Mouse (Mus musculus): ENCODE results near the gene Tsga13. TPM values are rescaled to one million over a fixed set of nuclear protein-coding genes. Genes with fewer than 3 reads are reported as not detected.

The Tsga13 gene
- under 1 TPM; 0.43 to 0.75 TPM for total RNA-seq (2021)

DNA sequence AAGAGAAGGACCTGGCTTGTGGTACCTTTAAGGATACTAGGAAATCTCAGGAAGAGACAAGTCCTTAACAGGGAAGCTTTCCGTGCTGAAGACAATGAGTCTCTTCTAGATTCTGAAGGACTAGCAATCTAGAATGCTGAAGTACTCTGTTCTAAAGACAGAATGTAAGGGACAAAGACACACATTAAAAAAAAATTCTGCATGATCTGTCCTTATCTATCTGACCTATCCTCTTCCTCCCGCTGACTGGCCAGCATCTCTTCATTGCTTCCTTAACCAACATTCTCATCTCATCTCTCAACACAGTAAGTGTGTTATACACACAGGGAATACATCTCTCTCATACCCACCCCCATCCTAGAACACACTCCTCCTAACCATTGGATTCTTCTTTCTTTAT lies at the start of gene Tsga13:
TSS of gene Tsga13 (minus strand) at position 101 of the 400 bp plus-strand sequence.
- DNase-seq (ENCODE audit: extremely low spot score in 1 of 2, low spot score in 2 of 2), result no peak
- intact Hi-C loops (cut with DNase I), result no loop called here

- DNase-seq (ENCODE audit: extremely low spot score in 1 of 2, low spot score in 2 of 2), result peak in 1 of 2 experiments; percentile 40
- intact Hi-C loops (cut with DNase I), result no loop called here
These were observed 43.6 kb upstream of the Tsga13 start, which contains the start of gene Klf14 for GRCm38 (mm10) chr6:30958736-30959540. Gene Klf14 (minus strand): TSS chr6:30959078.

DNA sequence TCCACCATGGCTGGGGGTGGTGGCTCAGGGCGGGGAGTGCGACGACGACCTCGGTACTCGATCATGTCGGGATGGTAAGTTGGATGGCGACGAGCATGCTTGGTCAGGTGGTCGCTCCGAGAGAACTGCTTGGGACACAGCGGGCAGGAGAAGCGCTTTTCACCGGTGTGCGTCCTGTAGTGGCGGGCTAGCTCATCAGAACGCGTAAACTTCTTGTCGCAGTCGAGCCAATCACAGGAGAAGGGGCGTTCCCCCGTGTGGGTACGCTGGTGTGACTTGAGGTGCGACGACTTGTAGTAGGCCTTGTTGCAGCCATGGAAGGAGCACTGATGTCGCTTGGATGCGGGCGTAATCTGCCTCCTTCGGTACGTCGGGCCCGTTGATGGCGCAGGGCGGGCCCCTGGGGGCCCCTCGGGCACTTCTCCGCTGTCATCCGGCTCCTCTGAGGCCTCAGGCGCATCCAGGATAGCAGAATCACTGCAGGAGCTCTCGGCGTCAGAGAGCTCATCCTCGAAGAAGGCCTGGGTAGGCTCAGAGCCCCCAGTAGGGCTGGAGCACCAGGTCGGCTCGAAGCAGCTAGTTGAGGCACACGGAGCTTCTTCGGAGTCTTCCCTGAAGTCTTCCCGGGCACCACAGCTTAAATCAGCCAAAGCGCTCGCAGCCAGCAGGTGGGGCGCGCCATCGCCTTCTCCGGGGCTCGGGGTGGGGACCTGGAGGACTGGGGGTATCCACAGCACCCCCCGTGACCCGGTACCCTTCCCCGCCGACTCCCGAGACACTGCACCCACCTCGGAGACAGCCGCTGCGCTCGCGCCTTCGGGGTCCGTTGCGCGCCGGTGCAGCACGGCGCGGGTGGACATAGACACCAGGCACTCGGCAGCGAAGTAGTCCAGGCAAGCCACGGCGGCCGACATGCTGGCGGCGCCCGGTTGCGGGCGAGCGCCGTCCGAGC lies 42.7 kb upstream of the Tsga13 start:
- intact Hi-C loops (cut with DNase I), result no loop called here

GRCm38 (mm10) chr6:30939264-30939663 lies 23.9 kb upstream of the Tsga13 start:
- DNase-seq (ENCODE audit: extremely low spot score in 1 of 2, low spot score in 2 of 2), result no peak
- intact Hi-C loops (cut with DNase I), result no loop called here

More for the DNA sequence above, 42.7 kb upstream of the Tsga13 start:
- DNase-seq (ENCODE audit: extremely low spot score in 1 of 2, low spot score in 2 of 2), result peak in 1 of 2 experiments; percentile 44

GRCm38 (mm10) chr6:30922821-30923220 lies 7.4 kb upstream of the Tsga13 start:
- intact Hi-C loops (cut with DNase I), result no loop called here
- DNase-seq (ENCODE audit: extremely low spot score in 1 of 2, low spot score in 2 of 2), result no peak

- DNase-seq (ENCODE audit: extremely low spot score in 1 of 2, low spot score in 2 of 2), result no peak
- intact Hi-C loops (cut with DNase I), result no loop called here
These were observed 6.5 kb upstream of the Tsga13 start for GRCm38 (mm10) chr6:30921826-30922225.

DNA sequence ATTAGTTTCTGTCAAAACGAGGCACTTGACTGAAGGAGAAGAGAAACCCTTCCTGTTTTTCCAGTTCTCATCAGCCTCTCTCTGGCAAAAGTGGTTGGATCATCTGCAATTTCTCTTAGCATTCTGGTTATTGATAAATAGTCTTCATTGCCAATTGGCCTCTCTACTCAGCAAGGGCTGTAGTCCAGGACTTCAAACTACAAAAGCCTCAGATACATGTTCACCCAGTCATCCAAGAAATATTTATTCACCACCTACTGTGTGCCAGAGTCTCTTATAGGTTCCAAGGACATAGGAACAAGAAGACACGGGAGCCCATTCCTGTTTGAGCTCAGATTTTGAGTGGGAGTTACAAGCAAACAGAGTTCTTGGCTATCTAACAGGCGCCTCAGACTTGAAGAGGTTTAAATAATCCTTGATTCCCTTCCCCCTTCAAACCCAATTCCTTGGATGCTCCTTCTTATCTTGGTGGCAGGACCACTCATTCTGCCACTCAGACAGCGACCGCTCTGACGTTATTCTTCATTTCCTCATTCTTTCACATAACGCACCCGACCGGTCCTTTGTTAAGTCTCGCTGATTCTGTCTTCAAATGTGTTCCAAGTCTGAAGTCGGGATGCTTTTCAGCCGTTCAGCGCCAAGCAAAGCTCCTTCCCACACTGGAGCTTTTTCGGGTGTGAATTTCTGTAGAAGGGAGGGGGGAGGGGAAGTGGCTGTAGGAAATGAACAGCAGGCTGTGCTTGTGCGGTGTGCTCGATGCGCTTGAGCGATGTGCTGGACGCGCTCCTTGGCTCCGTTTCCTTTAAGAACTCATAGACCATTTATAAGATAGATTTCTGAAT lies 5.7 kb upstream of the Tsga13 start:
- intact Hi-C loops (cut with DNase I), result no loop called here
- peak; percentile 35 to 54 for DNase-seq (ENCODE audit: extremely low spot score in 1 of 2, low spot score in 2 of 2)

- intact Hi-C loops (cut with DNase I), result no loop called here
- DNase-seq (ENCODE audit: extremely low spot score in 1 of 2, low spot score in 2 of 2), result peak in 1 of 2 experiments; percentile 21
These were observed 7.4 kb downstream of the Tsga13 start for GRCm38 (mm10) chr6:30907970-30908369.

GRCm38 (mm10) chr6:30904911-30905310 lies 10.5 kb downstream of the Tsga13 start:
- DNase-seq (ENCODE audit: extremely low spot score in 1 of 2, low spot score in 2 of 2), result no peak
- intact Hi-C loops (cut with DNase I), result no loop called here

GRCm38 (mm10) chr6:30904033-30904432 lies 11.3 kb downstream of the Tsga13 start:
- no peak for DNase-seq (ENCODE audit: extremely low spot score in 1 of 2, low spot score in 2 of 2)
- intact Hi-C loops (cut with DNase I), result no loop called here

DNA sequence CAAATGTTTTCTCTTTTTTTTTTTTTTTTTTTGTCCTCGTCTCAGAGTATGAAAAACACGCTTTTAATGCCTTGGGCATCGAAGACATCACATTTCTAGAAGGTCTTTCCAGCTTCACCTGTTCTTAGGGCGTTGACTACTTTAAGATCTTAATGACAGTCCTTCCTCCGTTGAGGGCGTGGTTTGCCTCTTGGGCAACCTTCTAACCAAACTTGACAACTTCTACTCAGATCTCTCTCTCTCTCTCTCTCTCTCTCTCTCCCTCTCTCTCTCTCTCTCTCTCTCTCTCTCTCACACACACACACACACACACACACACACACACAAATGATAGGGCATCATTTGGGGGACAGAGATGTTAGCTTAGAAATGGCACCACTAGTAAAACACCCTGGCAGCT lies 17.9 kb downstream of the Tsga13 start:
- DNase-seq (ENCODE audit: extremely low spot score in 1 of 2, low spot score in 2 of 2), result no peak
- intact Hi-C loops (cut with DNase I), result no loop called here

DNA sequence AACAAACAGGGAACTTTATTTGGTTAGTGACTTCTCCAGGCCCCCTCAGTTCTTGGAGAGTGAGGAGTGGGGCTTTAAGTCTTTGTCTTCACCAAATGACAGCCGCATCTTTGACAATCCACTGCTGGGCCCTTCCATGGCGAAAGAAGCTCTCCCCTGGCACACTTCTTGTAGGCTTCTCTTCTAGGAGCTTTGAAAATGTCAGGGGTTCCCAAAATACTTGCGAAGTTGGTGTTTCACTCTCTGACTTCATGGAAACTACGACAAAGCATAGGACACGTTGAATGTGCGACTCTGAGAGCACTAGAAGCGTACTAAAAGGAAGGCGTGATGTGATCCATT lies 18.4 kb downstream of the Tsga13 start:
- no peak for DNase-seq (ENCODE audit: extremely low spot score in 1 of 2, low spot score in 2 of 2)

DNA sequence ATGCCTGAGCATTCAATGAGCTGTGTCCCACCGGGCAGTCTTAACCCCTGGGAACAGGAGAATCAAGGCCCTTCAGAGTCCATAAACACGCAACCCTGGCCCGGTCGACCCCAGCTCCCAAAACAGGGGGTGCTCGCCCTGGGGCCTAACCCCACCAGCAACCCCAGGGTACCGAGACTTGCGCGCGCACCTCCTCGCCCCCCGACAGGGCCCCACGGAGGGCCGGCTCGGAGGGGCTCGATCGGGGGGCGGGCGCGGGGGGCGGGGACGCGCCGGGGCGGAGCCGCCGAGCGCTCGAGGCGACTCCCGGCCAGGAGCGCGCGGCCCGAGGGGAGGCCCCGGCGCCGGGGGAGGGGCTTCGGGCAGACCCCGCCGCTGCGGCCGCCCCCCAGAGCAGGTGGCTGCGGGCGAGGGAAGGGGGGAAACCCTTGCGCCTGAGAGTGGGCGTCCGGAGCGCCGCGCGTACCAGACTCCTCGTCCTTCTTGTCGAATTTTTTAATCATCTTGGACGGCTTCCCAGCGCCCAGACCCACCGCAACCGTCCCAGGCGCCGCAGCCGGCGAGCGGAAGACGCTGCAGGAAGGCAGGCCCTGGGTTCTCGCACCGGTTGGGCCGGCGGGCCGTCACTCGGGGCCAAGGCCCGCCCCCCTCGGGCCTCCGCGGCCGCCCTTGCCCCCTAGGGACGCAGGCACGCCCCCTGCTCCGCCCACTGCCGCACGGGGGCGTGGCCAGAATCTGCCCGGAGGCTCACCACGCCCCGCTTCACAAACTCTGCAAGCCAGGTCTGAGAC lies 19.0 kb downstream of the Tsga13 start, which contains the start of gene Copg2:
TSS of gene Copg2 (minus strand) at position 600 of the 791 bp plus-strand sequence.
- intact Hi-C loops (cut with DNase I), result no loop called here
- DNase-seq (ENCODE audit: extremely low spot score in 1 of 2, low spot score in 2 of 2), result peak; percentile 87 to 95

More for the DNA sequence above, 18.4 kb downstream of the Tsga13 start:
- intact Hi-C loops (cut with DNase I), result no loop called here

DNA sequence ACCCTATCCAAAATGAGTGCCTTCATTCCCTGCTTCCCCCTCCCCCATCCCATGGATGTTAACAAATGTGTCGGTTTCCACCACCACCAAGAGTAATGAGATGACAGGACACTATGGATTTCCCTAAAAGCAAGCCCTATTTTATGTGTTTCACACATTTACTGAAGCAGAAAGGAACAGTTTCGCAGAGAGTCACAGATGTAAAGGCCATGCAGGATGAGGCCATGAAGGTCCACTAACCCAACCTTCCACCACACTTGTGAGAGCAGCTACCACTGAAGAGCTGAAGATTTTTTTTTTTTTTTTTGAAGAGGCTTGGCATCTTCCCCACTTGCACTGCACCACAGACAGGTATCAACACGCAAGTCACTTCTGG lies 19.6 kb downstream of the Tsga13 start:
- DNase-seq (ENCODE audit: extremely low spot score in 1 of 2, low spot score in 2 of 2), result peak in 1 of 2 experiments; percentile 8
- intact Hi-C loops (cut with DNase I), result no loop called here

- no peak for DNase-seq (ENCODE audit: extremely low spot score in 1 of 2, low spot score in 2 of 2)
- intact Hi-C loops (cut with DNase I), result no loop called here
These were observed 22.3 kb downstream of the Tsga13 start for GRCm38 (mm10) chr6:30893081-30893480.

DNA sequence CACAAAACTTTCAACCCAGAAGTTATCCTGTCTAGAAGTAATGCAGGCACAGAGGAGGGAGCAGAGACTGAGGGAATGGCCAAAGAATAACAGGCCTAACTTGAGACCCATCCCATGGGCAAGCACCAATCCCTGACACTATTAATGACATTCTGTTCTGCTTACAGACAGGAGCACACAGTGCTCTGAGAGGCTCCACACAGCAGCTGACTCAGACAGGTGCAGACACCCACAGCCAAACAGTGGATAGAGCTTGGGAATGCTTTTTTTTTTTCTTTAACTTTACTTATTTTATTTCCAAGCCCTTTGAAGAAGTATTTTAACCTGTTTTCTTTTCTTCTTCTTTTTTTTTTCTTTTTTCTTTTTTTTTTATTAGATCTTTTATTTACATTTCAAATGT lies 23.6 kb downstream of the Tsga13 start:
- intact Hi-C loops (cut with DNase I), result no loop called here
- DNase-seq (ENCODE audit: extremely low spot score in 1 of 2, low spot score in 2 of 2), result no peak

DNA sequence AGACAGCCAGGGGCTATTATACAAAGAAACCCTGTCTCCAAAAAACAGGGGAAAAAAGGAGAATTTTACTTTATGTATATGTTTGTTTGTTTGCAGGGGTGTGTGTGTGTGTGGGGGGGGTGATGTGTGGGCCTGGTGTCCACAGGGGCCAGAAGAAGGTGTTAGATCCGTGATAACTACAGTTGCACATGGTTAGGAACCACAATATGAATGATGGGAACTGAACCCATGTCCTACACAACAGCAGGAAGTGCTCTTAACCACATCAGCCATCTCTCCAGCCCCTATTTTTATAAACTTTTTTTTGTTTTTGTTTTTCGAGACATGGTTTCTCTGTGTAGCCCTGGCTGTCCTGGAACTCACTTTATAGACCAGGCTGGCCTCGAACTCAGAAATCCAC lies 30.5 kb downstream of the Tsga13 start:
- no peak for DNase-seq (ENCODE audit: extremely low spot score in 1 of 2, low spot score in 2 of 2)
- intact Hi-C loops (cut with DNase I), result no loop called here

DNA sequence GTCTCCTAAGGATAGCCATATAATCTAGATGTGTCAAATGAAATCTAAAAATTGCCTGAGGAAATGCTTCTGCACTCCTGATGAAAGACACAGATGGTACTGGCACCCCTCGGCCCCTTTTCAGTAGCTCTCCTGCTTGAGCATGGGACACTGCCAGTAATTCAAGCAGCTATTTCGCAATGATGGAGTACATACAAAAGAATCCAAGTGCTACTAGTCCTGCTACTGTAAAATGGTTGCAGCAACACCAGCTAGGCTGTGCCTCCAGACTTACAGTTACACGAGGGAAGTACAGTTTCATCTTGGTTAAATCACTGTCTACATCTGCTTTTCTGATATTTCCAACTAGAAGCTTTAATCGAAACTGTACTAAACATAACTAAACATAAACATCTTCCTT lies 31.9 kb downstream of the Tsga13 start:
- intact Hi-C loops (cut with DNase I), result no loop called here
- peak in 1 of 2 experiments; percentile 16 for DNase-seq (ENCODE audit: extremely low spot score in 1 of 2, low spot score in 2 of 2)
